Mouse (Mus musculus) right cerebral cortex, postnatal 4 days (tissue): ENCODE results near the gene 1700011L22Rik.
A peak's percentile ranks its signal among the peaks of the same experiment; 100 is the strongest.

Experiments
- DNase-seq: peaks from one replicate; pipeline ENCODE4 v3.0.0-alpha.2; 2022

The 1700011L22Rik gene

DNA sequence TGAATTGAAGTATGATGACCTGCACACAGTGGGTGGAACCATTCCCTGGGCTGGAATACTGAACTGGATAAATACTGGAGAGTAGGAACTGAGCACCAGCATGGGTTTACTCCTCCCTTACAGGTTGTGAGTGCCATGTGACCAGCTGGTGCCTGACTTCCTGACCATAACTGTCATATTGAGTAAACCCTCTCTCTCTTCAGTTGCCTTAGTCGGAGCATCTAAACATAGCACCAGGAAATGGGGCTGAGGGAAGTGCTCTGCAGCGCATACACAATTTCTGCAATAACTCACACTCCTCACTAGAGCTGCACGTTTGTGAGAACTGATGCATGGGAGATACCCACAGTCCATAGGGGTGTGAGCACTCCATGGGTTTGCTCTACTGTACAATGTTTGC is 9.1 kb downstream of the 1700011L22Rik start:
- DNase-seq: no peak

DNA sequence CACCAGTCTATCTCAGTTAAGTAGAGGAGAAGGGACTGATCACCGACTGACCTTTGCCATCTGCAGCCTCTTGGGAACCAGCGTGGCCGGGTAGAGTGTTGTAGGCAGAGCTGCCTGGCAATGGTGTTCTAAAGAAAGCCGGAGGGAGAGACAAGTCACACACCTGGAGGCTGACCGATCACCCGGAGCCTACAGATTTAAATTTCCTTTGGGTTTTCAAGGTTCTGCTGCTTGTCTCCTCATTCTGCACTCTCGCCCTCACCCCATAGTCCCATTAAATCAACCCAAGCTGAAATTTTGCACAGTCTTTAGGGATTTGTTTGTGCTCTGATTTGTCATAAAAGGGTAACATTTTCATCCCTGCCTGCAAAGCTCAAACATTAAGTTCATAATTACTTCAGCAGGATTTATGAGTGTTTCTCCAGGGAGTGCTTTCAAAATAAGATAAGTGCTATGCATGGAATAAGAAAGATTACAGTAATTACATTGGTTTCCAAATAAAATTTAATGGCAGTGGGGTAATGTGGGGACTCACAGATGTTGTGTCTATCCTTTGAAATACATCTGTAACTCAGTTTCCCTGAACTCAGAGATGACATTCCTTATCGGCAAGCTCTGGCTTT is 19.0 kb downstream of the 1700011L22Rik start:
- no peak for DNase-seq

DNA sequence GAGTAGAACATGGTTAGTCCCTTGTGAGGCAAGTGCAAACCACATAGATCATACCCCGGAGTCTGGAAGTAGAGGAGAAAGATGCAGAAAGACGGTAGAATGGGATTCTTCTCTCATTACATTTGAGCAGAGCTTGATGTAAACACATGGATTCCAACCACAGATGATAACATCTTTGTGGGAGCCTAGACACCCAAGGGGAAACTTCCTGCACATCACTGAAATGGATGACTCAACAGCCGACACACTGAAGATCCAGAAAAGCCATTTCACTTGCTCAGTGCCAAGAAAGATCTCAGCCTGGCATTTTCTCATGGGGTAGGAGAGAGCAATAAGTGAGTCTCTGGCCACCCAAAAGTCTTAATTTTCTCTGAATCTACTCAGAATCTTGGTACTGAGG is 20.5 kb downstream of the 1700011L22Rik start:
- no peak for DNase-seq

DNA sequence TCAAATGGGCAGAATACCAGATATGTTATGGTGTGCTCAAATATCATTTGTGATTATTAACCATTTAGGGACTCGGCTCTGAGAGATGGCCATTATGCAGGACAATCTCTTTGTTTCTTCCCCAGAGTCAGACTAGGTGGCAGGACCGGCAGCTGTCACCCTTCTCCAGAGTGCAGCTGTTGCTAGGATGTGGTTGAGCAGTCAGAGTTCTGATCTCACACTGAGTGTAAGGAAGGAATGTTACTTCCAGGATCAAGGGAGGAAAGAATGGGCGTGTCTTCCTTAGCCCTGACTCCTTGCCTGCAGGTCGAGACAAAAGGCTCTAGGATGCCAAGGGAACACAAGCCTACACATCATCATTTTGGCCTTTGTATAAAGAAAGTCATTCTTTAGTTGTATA is 21.2 kb downstream of the 1700011L22Rik start:
- no peak for DNase-seq

DNA sequence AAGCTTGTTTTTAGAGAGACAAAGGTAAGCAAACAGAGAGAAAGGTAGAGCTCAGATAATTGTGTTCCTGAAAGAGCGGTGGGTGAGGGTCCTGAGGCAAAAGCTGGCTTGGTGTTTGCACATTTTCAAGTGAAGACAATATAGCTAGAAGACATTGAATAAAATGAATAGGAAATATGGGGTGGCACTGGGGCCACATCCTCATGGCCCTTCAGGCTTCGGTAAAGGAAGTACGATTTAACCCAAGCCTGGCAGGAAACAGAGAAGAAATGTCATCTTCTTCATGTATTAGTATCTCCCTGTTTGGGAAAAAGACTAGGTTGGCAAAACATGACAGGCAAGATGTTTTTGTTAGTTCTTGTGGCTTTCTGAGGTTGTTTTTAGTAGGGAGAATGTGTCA is 22.3 kb downstream of the 1700011L22Rik start:
- DNase-seq: no peak

DNA sequence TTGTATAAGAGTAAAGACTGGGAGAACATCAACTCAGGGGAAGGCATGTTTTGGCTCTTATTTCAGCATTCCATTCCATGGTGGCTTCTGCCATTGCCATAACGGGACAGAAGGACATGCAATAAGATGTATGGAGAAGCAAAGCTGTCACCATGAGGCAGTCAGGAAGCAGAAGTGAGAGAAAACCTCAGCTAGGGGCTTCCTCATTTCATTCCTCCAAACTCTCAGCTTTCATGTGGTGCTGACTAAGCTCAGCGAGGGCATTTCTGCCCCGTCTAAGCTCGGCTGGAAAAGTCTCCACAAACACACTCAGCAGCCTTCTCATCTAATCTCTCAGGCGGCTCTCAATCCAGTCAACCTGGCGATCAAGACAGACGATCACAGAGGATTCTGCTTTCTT is 22.8 kb downstream of the 1700011L22Rik start:
- no peak for DNase-seq

DNA sequence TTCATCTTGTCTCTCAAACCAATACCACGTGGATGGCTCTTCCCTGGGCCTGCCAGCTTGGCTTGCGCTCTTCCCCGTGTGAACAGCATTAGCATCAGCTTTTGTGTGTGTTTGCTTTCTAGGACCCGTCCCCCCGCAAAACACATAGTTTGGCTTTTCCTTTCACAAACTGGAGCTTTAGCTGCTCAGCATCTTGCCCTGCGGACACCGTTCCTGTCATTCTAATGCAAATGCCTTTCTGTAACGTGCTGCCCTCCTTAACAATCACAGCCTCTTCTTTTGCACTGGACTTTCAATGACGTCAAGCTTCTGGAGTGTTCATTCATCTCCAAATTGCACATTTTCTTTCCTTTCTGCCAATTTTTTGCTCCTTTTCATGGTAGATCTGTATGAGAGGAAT is 24.0 kb downstream of the 1700011L22Rik start:
- DNase-seq: no peak

DNA sequence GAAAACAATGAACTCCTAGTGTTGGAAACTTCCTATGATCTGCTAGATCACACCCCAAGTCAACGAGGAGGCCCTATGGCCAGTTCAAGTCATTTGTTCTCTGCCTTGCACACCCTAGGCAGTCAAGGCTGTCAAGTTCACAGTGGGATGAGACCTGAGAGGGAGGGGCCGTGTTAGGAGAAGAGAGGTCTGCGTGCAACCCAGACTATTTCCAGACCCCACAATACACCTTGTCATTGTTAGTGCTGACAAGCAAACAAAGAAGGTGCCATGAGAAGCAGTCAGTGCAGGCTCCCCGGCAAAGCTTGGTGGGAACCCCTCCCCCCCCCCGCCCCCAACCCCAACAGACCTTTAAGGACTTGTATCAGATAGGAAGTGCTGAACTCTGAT is 25.6 kb downstream of the 1700011L22Rik start:
- no peak for DNase-seq

DNA sequence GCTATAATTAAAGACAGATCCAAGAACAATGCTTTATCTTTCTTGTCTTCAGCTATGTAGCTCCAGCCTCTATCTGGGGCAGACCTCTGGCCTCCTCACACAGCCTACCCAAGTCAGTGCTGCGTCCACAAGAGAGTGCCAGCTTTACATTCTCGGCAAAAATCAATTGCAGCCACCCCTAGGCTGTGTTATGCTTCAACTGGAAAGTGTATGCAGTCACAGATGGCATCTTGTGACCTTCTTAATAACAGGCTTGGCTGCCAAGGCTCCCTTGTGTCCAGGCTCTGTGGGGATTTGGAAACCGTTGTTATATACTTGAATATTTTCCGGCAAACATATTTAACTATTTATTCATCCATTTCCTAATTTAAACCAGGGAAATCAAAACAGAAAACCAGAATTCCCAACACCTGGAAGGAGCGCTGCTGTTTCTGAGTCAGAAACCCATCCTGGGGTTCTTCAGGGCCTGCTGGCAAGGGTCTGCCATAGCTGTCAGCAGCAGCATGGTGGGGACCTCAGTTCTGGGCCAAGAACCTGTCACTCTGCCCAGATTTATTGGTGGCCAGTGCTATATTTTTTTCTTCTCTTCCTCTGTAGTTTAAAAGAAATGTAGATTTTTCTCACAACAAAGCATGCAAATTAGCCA is 26.1 kb downstream of the 1700011L22Rik start:
- no peak for DNase-seq

DNA sequence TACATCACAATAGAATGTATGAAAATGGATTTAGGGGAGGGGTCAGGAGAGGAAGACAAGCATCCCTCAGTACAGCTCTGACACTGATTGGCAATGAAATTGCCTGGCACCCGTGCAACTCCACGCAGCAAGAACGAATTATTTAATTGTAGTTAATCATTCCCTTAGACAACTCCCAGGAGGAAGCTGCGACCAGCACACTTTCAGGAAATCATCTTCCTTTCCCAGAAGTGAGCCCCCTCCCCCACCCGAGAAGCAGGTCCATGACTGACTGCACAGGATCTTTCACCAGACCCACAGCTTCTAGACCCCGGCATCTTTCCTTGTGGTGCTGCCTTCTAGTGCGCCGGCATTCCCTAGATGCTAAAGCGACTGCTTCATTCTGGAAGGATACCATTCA is 36.7 kb downstream of the 1700011L22Rik start:
- DNase-seq: no peak

DNA sequence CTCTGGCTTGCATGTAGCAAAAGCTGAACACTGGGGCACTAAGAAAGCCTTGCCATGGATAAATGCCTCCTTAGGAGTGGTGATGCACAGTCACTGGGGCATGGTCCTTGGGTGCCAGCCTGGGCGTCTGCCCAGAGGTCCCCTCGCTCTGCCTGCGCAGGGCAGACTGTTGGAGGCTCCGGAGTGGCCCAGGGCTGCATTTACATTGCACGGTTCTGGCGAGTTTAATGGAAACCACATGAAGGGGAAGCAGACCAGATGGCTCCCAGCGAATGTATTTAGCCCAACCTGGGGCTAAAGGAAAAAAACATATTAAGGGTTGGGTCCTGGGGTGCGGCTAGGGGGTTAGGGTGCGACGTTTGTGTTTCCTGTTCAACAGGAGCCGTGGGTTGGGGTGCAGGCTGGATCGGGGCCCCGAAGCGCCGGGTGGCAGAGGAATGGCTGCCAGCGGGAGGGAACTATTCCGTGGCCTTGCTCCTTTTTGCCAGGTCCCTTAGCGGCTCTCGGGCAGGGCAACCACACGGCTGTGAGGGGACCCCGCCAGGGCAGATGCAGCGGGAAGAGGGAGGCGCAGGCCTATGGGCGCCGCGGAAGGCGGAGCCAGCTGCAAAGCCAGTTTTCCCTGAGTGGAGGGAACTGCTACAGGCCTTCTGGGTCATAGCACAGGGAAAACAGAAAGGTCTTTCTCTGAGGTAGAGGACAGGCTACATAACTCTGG is 38.6 kb downstream of the 1700011L22Rik start:
- DNase-seq: peak; percentile 31

DNA sequence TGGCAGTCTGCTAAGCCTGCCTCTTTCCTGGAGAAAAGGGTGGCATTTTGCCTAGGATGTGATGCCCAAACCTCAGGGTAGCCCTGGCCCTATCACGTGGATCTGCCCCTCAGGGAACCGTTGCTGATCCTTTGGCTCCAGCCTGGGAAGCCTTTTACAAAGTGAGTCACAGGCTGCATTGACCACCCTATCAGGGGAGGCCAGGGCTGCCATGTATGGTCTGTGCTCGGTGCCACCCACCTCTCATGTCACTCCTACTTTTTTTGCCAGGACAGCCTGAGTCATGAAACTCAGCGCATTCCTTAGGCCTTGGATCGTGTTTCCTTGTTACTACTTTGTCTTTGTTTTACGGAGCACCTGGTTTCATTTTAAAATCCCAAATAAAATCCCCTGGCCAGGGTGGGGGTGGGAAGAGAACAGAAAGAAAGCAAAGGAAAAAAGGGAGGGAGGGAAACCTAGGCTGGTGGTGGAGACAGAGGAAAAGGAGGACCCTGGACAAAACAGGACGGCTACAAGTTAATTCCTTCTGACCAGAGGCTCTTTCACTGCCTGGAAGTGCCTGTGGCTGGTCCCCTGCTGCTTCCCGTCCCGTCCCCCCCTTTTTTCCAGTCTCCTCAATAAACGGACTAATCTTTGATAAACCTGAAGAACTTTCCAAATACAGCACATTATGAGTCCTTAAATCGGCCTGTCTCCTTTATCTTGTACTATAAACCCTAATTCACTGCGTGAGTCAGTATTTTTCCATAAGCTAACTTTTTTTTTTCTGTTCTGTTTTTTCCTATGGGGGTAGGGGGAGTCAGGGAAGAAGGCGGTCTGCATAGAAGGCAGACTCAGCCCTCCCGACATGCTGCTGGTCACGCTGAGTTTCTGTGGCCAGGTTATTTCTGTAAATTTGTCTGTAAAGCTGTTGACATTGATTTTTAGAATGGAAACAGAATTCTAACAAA is 39.4 kb downstream of the 1700011L22Rik start:
- DNase-seq: no peak

DNA sequence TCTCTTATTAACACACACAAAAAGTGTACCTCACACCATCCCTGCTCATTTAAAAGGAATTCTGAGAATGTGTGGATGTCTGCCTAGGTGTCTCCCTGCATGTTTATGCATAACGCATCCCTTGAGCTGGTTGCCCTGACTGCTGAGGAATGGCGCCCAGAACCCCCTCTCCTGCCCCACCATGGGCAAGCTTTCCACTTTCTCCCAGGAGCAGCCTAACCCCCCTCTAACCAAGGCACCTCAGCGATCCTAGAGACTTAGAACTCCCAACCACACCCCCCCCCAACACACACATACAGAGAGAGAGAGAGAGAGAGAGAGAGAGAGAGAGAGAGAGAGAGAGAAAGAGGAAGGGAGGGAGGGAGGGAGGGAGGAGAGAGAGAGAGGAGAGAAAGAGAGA is 40.2 kb downstream of the 1700011L22Rik start:
- no peak for DNase-seq

DNA sequence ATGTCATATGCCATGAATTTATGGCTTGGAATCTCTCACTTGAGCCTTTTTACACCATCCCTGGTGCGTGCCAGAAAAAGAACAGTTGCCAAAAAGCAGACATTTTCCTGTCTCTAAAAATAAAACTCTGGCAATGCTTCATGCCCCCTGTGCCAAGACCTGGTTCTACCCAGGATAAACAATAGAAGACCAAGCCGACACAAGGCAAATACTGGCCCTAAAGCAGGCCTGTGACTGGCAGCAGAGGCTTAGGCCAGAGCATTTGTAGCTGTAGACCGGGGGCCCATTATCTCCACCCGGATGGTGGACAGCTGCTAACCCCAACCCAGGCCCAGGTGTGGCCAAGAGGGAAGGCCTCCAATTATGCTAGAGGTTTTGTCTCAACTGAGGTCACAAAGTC is 41.5 kb downstream of the 1700011L22Rik start:
- no peak for DNase-seq

DNA sequence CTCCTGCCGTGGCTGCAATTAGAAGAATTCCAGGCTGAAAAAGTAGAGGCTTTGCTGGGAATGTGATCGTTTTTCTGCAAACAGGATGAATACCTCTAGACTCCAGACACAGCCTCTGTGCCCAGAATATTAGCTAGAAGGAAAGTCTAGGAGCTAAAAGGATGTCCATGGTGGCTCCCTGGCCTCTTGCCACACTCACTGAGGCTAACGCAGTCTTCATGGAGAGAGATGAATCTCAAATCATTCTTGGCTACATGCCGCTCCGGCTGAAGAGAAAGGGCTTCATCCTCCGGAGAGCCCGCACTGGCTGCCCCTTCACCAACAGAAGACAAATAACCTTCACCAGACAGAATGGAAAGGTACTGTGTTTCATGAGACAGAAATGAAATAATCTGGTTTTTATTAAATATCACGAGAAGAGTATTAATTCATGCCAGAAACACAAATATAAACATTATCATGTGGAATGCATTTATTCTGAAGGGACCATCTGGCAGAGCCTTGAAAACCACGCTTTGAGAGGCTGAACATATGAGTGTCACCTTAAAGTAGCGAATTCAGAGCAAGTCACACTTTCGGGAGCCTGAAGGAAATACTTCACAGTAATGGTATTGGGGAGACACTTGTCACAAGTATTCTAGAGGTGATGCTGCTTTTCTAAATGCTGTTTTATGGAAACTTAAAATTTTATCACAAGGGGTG is 46.8 kb downstream of the 1700011L22Rik start:
- peak; percentile 28 for DNase-seq

DNA sequence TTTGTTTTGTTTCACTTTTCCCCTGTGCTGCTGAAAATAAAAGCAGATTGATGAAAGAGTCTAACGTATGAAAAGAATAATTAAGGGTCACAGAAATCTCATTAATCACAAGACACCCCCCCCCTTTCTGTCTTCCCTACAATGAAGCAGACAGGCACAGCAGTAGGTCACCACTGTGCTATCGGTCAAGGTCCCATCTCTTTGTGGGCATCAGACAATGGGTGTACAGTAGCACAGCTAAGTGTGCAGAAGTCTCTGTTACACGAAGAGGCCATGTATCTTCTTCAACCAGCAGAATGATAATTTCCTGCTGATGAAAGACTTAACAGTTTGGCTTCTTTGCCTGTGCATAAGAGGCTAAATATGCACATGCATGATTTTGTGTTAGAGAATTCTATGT is 49.7 kb downstream of the 1700011L22Rik start:
- no peak for DNase-seq

DNA sequence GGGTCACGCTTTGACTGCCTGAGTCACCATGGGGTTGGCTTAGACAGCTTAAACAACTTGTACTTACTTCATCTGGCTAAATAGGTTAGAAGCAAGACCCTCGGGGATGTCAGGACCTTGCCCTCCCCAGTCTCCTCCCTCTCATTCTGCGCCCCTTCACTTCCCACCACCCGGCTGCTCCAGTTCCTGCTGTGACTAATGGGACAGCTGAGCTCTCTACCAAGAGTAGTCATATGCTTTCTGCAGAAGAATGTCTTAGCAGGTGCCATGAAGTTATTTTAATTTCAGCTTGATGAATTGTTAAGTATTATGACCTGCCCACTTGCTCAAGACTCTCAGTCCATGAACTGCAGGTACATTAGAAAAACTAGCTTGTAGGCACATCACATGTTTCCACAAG is 51.9 kb downstream of the 1700011L22Rik start:
- DNase-seq: no peak

DNA sequence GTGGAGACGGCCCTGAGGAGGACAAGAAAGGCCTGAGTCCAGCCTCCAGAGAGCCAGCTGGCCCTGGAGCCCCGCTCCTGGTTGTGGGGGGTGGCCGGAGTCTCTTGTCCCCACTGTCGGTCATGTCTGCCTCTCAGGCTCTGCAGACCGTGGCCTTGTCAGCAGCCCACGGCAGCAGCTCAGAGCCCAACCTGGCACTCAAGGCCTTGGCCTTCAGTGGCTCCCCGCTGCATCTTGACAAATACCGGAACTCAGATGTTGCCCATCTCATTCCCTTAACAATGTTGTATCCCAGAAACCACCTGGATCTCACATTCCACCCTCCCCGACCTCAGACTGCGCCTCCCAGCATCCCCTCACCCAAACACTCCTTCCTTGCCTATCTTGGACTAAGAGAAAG is 58.3 kb downstream of the 1700011L22Rik start:
- no peak for DNase-seq

DNA sequence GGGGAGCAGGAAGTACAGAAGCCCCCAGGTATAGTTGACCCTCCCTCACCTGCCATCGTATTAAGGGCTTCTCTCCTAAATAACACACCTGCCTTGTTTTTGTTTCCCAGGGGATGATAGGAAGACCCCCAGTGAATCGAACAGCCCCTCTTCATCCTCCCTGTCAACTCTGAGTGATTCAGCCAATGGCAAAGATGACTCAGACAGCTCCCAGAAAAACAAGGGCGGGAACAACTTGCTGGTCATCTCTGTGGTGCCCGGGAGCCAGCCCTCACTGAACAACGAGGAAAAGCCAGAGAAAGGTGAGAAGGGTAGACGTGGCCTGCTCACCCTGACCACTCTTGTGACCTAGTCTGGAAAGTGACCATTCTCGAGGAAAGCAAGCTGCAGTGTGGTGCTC is 62.9 kb downstream of the 1700011L22Rik start:
- no peak for DNase-seq

DNA sequence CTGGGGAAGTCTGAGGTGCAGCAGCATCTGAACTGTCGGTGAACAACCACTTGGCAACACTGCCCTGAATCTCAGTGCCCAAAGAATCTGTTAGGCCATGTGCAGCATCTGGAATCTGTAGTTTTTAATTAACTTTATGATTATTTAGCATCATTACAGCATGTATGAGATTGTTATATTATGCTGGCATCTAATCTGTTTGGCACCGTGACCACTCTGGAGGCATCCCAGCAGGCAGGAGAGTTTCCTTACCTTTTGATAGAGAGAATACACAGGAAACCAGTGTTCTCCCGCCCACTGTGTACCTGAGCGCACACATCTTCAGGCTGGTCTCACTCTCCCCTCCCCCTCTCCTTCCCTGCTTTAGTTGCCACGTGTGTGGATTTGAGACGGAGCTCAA is 68.7 kb downstream of the 1700011L22Rik start:
- DNase-seq: no peak

DNA sequence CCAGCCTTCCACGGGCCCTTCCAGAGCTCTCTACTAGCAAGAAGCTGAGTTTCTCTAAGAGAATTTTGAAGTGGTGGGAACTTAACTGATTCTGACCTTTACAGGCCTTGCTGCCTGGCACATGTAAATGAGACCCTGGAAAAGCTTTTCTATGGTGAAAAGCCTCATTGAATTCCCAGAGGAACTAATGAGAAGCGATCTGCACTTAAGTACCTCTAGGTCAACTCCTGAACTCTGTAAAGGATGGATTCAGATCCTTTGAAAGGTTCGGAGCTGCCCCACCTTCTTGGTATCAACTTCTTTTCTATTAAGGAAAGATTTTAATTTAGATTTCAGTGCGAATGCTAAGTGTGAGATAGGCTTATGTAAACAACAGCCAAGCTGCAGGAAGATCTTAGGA is 72.4 kb downstream of the 1700011L22Rik start:
- DNase-seq: no peak

DNA sequence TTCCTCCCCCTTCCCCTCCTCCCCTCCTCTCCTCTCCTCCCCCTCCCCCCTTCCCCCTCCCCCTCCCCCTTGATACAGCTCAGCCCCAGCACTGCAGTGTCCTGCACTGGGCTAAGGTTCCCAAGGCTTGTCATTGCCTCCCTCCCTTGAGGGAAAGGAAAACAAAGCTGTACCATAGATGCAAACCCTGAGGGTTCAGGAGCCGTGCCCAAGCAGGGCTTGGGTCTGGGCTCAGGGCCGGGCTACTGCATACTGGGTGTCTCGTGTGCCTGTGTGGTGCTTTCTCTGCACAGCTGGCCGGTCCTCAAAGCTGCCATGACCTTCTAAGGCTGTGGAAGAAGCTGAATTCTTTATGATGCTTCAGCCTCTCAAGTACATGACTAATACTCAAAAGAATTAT is 74.8 kb downstream of the 1700011L22Rik start:
- no peak for DNase-seq

DNA sequence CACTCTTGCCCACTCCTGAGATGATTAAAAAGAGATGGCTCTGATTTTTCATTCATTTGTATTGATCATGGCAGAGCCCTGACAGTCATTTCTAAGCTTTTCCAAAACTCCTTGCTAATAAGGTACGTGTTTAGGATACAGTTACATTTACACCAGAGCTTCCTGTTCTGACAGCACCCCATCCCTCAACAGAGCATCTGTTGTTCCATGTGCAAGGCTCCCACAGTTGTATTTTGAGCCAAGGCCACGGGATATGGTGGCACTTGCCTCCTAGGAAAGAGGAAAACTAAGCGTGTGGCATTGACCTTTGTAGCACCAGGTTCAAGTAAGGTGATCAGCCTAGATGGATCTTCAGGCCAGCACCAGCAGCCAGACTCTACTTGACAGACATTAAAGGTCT is 83.1 kb downstream of the 1700011L22Rik start:
- DNase-seq: no peak
